Mouse (Mus musculus) central nervous system, embryonic 11.5 days (tissue): ENCODE data around the gene 2900092C05Rik. TPM values are rescaled to one million over a fixed set of nuclear protein-coding genes. Genes with fewer than 3 reads are reported as not detected.

Source experiments
- polyA plus RNA-seq: library from polyadenylated mRNA; depleted of rRNA; stranded (reverse); fragments of >200 nt; gene quantifications from 2 replicates; pipeline ENCODE4 v1.2.3, GENCODE M21; 2012; rRNA removed

The 2900092C05Rik gene
- polyA plus RNA-seq, result not detected in 2 replicates

GRCm38 (mm10) chr7:12512217-12512616 lies at the start of gene 2900092C05Rik:
Gene 2900092C05Rik (plus strand): TSS chr7:12512517.

GRCm38 (mm10) chr7:12478158-12479008 lies 33.9 kb upstream of the 2900092C05Rik start, which contains the start of gene Zfp606:
Gene Zfp606 (plus strand): TSS chr7:12478293.

Other genes with a start within 250 kb of the 2900092C05Rik start
- not detected in 2 replicates for gene Vmn1r81, start 244.2 kb upstream of the 2900092C05Rik start, polyA plus RNA-seq
- not detected in 2 replicates for gene Vmn1r82, start 212.1 kb upstream of the 2900092C05Rik start, polyA plus RNA-seq
- not detected in 2 replicates for gene Vmn1r83, start 183.0 kb upstream of the 2900092C05Rik start, polyA plus RNA-seq
- gene Vmn1r84, start 143.2 kb upstream of the 2900092C05Rik start, polyA plus RNA-seq, result not detected in 2 replicates
- 2.4 and 3.1 TPM in 2 replicates for gene Zfp551, start 89.8 kb upstream of the 2900092C05Rik start, polyA plus RNA-seq
- 15.0 and 21.9 TPM in 2 replicates for gene Zfp606, start 34.2 kb upstream of the 2900092C05Rik start, polyA plus RNA-seq
- gene Vmn2r53, start 96.3 kb downstream of the 2900092C05Rik start, polyA plus RNA-seq, result under 0.01 TPM in 2 replicates
- not detected in 2 replicates for gene Vmn2r54, start 127.8 kb downstream of the 2900092C05Rik start, polyA plus RNA-seq
- not detected in 2 replicates for gene Vmn2r55, start 172.5 kb downstream of the 2900092C05Rik start, polyA plus RNA-seq
- not detected in 2 replicates for gene Vmn2r56, start 222.5 kb downstream of the 2900092C05Rik start, polyA plus RNA-seq